Mouse (Mus musculus): ENCODE measurements around the gene Jun. TPM values are rescaled to one million over a fixed set of nuclear protein-coding genes. Genes with fewer than 3 reads are reported as not detected.

Jun gene
- polyA plus RNA-seq, 1 experiment = 13.7 TPM

GRCm38 (mm10) chr4:95021649-95022637 lies 30.1 kb downstream of the Jun start:
- Histone ChIP-seq H3K36me3 (ENCODE audit: control insufficient read depth) (no peaks in the 10 kb centered on the region), H3K27me3 (ENCODE audit: control insufficient read depth) (no peaks in the 10 kb centered on the region), H3K4me1 (ENCODE audit: control insufficient read depth) (no peaks in the 10 kb centered on the region), H3K9me3 (ENCODE audit: control insufficient read depth, low read length) (no peaks in the 10 kb centered on the region), H3K4me3 (replicated peaks) (no peak overlapping the region)
- TF ChIP-seq GATA1 (IDR thresholded peaks at IDR 0.05; ENCODE audit: low read length) (no peak), TAL1 (IDR thresholded peaks at IDR 0.05; ENCODE audit: low read length) (no peak)

- Histone ChIP-seq H3K9me3 (ENCODE audit: control insufficient read depth, low read length) (no peaks in the 10 kb centered on the region), H3K4me3 (replicated peaks) (no peak overlapping the region), H3K4me1 (ENCODE audit: control insufficient read depth) (no peaks in the 10 kb centered on the region), H3K36me3 (ENCODE audit: control insufficient read depth) (no peaks in the 10 kb centered on the region), H3K27me3 (ENCODE audit: control insufficient read depth) (no peaks in the 10 kb centered on the region)
- no peak for TF ChIP-seq GATA1 (IDR thresholded peaks at IDR 0.05; ENCODE audit: low read length)
- TF ChIP-seq TAL1 (IDR thresholded peaks at IDR 0.05; ENCODE audit: low read length) = no peak
These were observed 31.8 kb downstream of the Jun start for GRCm38 (mm10) chr4:95020201-95020600.

GRCm38 (mm10) chr4:95018221-95018620 lies 33.8 kb downstream of the Jun start:
- no peak for TF ChIP-seq GATA1 (IDR thresholded peaks at IDR 0.05; ENCODE audit: low read length)
- TF ChIP-seq TAL1 (IDR thresholded peaks at IDR 0.05; ENCODE audit: low read length) = no peak
- Histone ChIP-seq H3K9me3 (ENCODE audit: control insufficient read depth, low read length) (no peaks in the 10 kb centered on the region), H3K4me1 (ENCODE audit: control insufficient read depth) (no peaks in the 10 kb centered on the region), H3K4me3 (replicated peaks) (no peak overlapping the region), H3K27me3 (ENCODE audit: control insufficient read depth) (no peaks in the 10 kb centered on the region), H3K36me3 (ENCODE audit: control insufficient read depth) (no peaks in the 10 kb centered on the region)

GRCm38 (mm10) chr4:95012706-95013105 lies 39.3 kb downstream of the Jun start:
- no peaks in the 10 kb centered on the region for H3K9me3 ChIP-seq (ENCODE audit: control insufficient read depth, low read length)
- H3K4me1 ChIP-seq (ENCODE audit: control insufficient read depth) = no peaks in the 10 kb centered on the region
- no peaks in the 10 kb centered on the region for H3K27me3 ChIP-seq (ENCODE audit: control insufficient read depth)
- no peaks in the 10 kb centered on the region for H3K36me3 ChIP-seq (ENCODE audit: control insufficient read depth)
- H3K4me3 ChIP-seq (replicated peaks) = no peak overlapping the region
- TF ChIP-seq TAL1 (IDR thresholded peaks at IDR 0.05; ENCODE audit: low read length) (no peak), GATA1 (IDR thresholded peaks at IDR 0.05; ENCODE audit: low read length) (no peak)

GRCm38 (mm10) chr4:95012256-95012655 lies 39.8 kb downstream of the Jun start:
- Histone ChIP-seq H3K9me3 (ENCODE audit: control insufficient read depth, low read length) (no peaks in the 10 kb centered on the region), H3K4me1 (ENCODE audit: control insufficient read depth) (no peaks in the 10 kb centered on the region), H3K4me3 (replicated peaks) (no peak overlapping the region), H3K27me3 (ENCODE audit: control insufficient read depth) (no peaks in the 10 kb centered on the region), H3K36me3 (ENCODE audit: control insufficient read depth) (no peaks in the 10 kb centered on the region)
- TF ChIP-seq TAL1 (IDR thresholded peaks at IDR 0.05; ENCODE audit: low read length) (no peak), GATA1 (IDR thresholded peaks at IDR 0.05; ENCODE audit: low read length) (no peak)

GRCm38 (mm10) chr4:95008175-95009057 lies 43.6 kb downstream of the Jun start:
- Histone ChIP-seq H3K36me3 (ENCODE audit: control insufficient read depth) (no peaks in the 10 kb centered on the region), H3K4me3 (replicated peaks) (no peak overlapping the region), H3K27me3 (ENCODE audit: control insufficient read depth) (no peaks in the 10 kb centered on the region), H3K9me3 (ENCODE audit: control insufficient read depth, low read length) (no peaks in the 10 kb centered on the region), H3K4me1 (ENCODE audit: control insufficient read depth) (no peaks in the 10 kb centered on the region)
- no peak for TF ChIP-seq TAL1 (IDR thresholded peaks at IDR 0.05; ENCODE audit: low read length)

GRCm38 (mm10) chr4:95007759-95008158 lies 44.3 kb downstream of the Jun start:
- no peak for TF ChIP-seq TAL1 (IDR thresholded peaks at IDR 0.05; ENCODE audit: low read length)
- no peak for TF ChIP-seq GATA1 (IDR thresholded peaks at IDR 0.05; ENCODE audit: low read length)
- H3K4me1 ChIP-seq (ENCODE audit: control insufficient read depth) = no peaks in the 10 kb centered on the region
- H3K36me3 ChIP-seq (ENCODE audit: control insufficient read depth) = no peaks in the 10 kb centered on the region
- H3K4me3 ChIP-seq (replicated peaks) = no peak overlapping the region
- H3K27me3 ChIP-seq (ENCODE audit: control insufficient read depth) = no peaks in the 10 kb centered on the region
- no peaks in the 10 kb centered on the region for H3K9me3 ChIP-seq (ENCODE audit: control insufficient read depth, low read length)

- H3K4me1 ChIP-seq (ENCODE audit: control insufficient read depth) = no peaks in the 10 kb centered on the region
- no peaks in the 10 kb centered on the region for H3K36me3 ChIP-seq (ENCODE audit: control insufficient read depth)
- TF ChIP-seq GATA1 (IDR thresholded peaks at IDR 0.05; ENCODE audit: low read length) (no peak), TAL1 (IDR thresholded peaks at IDR 0.05; ENCODE audit: low read length) (no peak)
- no peaks in the 10 kb centered on the region for H3K9me3 ChIP-seq (ENCODE audit: control insufficient read depth, low read length)
- H3K27me3 ChIP-seq (ENCODE audit: control insufficient read depth) = no peaks in the 10 kb centered on the region
- H3K4me3 ChIP-seq (replicated peaks) = no peak overlapping the region
These were observed 46.7 kb downstream of the Jun start for GRCm38 (mm10) chr4:95005251-95005830.
